Mouse (Mus musculus) kidney, embryonic 14.5 days (tissue): Measurements from ENCODE around the gene Rpl10. TPM values are rescaled to one million over a fixed set of nuclear protein-coding genes. Genes with fewer than 3 reads are reported as not detected.

Experiments
- ATAC-seq: fragments of 200-750 bp; cut with Nextera tagmentation; 2 replicates; pipeline ENCODE4 v1.8.0; 2017; ENCODE audit warnings: moderate number of reproducible peaks, mild to moderate bottlenecking, moderate TSS enrichment, moderate library complexity; ENCODE audit not compliant: low FRiP score, low TSS enrichment
- H3K27ac ChIP-seq: fragments of 300-500 bp; sonication (generic); 2 replicates; pipeline ENCODE4 v1.5.1; 2014; ENCODE audit warnings: low read depth, mild to moderate bottlenecking, low read length, moderate library complexity, mixed read lengths
- H3K27me3 ChIP-seq: fragments of 300-500 bp; sonication (generic); 2 replicates; pipeline ENCODE4 v1.6.1; 2014; ENCODE audit warnings: mild to moderate bottlenecking, low read length; ENCODE audit not compliant: control insufficient read depth, insufficient read depth
- H3K36me3 ChIP-seq: fragments of 300-500 bp; sonication (generic); 2 replicates; pipeline ENCODE4 v1.6.1; 2014; ENCODE audit warnings: low read length, mixed read lengths; ENCODE audit not compliant: control insufficient read depth, insufficient read depth
- H3K4me1 ChIP-seq: fragments of 300-500 bp; sonication (generic); 2 replicates; pipeline ENCODE4 v1.6.1; 2014; ENCODE audit warnings: low read length, mixed read lengths; ENCODE audit not compliant: control insufficient read depth, insufficient read depth
- H3K4me2 ChIP-seq: fragments of 300-500 bp; sonication (generic); replicated peaks from 2 replicates; pipeline ENCODE4 v1.6.1; 2014; ENCODE audit warnings: low read depth, mild to moderate bottlenecking, low read length
- H3K4me3 ChIP-seq: fragments of 300-500 bp; sonication (generic); 2 replicates; pipeline ENCODE4 v1.5.1; 2014; ENCODE audit warnings: mild to moderate bottlenecking, low read length
- H3K9ac ChIP-seq: fragments of 300-500 bp; sonication (generic); 2 replicates; pipeline ENCODE4 v1.6.1; 2014; ENCODE audit warnings: low read depth, mild to moderate bottlenecking, low read length, moderate library complexity
- H3K9me3 ChIP-seq: fragments of 300-500 bp; sonication (generic); 2 replicates; pipeline ENCODE4 v1.6.1; 2016; ENCODE audit warnings: low read length; ENCODE audit not compliant: control insufficient read depth
- WGBS: fragments of 180-500 bp; shearing (Covaris S2); extraction: QIAGEN DNeasy Blood & Tissue Kit; methylation state at CpG from one replicate; pipeline ENCODE4 v1.1.7; 2014; 5-methylcytosine and 5-hydroxymethylcytosine counted together
- polyA plus RNA-seq: library from polyadenylated mRNA; unstranded; fragments of >200 nt; fragmentation: Nextera tagmentation; extraction: Ambion mirVana; gene quantifications from 2 replicates; pipeline ENCODE4 v1.2.1, GENCODE M21; 2014

Rpl10 gene
- polyA plus RNA-seq, result 941 and 1,115 TPM in 2 replicates

DNA sequence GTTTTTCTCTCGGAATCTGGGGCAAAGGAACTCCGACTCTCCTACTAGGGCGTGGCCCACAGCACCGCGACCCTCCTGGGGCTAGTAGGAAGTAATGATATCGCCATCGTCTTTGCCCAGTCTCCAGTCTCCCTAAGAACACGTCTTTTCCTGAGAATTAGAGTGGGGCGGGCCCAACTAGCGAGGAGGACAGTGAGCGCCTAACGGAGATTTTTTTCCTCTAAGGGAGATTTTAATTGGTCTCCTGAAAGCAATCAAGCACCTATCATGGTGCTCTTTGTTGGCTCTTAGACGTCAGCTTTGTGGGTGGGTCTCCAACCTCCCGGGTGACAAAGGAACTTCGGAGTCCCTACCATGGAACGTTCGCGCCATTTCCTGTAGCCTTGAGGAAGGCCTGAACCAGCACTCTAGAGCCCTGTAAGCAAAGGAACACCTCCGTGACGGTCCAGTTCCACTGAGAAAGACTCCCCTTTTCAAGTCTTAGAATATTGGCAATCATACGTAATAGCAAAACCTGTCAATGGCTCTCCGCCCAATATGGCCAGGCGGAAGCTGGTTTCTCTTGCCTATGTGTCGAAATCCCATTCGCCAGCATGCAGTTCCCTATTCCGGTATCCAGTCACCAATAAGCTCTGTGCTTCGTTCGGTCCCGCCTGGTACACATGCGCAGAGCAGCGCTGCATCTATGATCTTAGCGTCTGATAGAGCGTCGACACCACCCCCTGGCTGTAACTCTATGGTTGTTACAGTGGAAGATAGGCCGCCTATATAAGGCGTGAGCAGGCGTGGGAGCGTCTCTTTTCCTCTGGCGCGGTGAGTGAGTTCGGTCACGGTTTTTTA is at the start of gene Rpl10:
TSS of gene Rpl10 (plus strand) at position 751 of the 840 bp plus-strand sequence.
- H3K27me3 ChIP-seq, result no peaks in the 10 kb centered on the region
- 25% methylated on average over 42 of the region's 42 CpGs for WGBS
- peaks cover 9% of the 10 kb centered on the region; the same call in 1 of the 2 replicates for H3K36me3 ChIP-seq
- H3K4me2 ChIP-seq, result peak within 1 kb of the TSS; percentile 46
- H3K27ac ChIP-seq, result peak within 1 kb of the TSS; percentile 91
- no peaks in the 10 kb centered on the region for H3K4me1 ChIP-seq
- H3K9ac ChIP-seq, result peak within 1 kb of the TSS; percentile 81
- ATAC-seq, result peak; percentile 92
- H3K9me3 ChIP-seq, result no peaks in the 10 kb centered on the region
- peak within 1 kb of the TSS; percentile 62 for H3K4me3 ChIP-seq

DNA sequence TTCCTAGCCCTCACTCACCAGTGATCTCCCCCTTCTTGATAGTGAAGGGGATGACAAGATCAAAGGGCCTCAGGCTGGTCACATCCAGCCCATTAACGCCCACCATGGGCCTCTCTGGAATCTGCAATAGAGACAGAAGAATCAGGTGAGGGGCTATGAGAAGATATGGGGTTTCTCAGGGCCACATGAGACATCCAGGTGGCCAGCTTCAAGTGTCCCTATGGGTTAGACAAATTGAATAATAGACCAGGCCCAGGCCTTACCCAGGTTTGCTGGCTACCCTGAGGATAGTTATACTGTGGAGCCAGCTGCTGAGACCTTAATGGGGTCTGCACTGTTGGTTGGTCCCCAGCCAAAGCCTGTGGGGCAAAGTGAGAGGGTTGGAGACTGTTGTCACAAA is 40.6 kb upstream of the Rpl10 start:
- ATAC-seq, result no peak
- Histone ChIP-seq H3K4me1 (no peaks in the 10 kb centered on the region), H3K9ac (no peak overlapping the region), H3K27ac (no peak overlapping the region), H3K36me3 (peaks cover 98% of the 10 kb centered on the region), H3K9me3 (no peaks in the 10 kb centered on the region), H3K4me2 (no peak overlapping the region), H3K27me3 (no peaks in the 10 kb centered on the region), H3K4me3 (no peak overlapping the region)
- 75% methylated on average over 1 of the region's 1 CpGs for WGBS

DNA sequence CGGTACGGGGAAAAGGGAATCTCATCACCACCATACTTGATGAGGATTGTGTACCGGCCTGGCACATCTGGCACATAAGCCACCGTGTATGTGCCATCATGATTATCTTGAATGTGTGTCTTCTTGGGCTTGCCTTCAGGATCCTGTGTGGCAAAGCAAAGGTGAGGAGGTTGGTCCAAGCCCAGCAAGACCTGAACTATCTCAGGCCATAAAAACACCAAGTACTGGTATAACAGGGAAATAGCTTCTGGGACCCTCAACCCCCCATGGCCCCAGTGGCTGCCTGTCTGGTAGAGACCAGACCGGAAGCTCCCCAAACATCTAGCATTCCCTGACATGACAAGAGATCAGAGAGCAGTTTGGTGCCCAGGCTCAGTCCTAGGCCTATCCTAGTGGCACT is 37.4 kb upstream of the Rpl10 start:
- H3K4me2 ChIP-seq, result no peak overlapping the region
- no peak overlapping the region for H3K27ac ChIP-seq
- no peaks in the 10 kb centered on the region for H3K9me3 ChIP-seq
- WGBS, result 86% methylated on average over 5 of the region's 5 CpGs
- peaks cover 93% of the 10 kb centered on the region for H3K36me3 ChIP-seq
- no peaks in the 10 kb centered on the region for H3K4me1 ChIP-seq
- H3K27me3 ChIP-seq, result no peaks in the 10 kb centered on the region
- ATAC-seq, result no peak
- H3K9ac ChIP-seq, result no peak overlapping the region
- H3K4me3 ChIP-seq, result no peak overlapping the region

DNA sequence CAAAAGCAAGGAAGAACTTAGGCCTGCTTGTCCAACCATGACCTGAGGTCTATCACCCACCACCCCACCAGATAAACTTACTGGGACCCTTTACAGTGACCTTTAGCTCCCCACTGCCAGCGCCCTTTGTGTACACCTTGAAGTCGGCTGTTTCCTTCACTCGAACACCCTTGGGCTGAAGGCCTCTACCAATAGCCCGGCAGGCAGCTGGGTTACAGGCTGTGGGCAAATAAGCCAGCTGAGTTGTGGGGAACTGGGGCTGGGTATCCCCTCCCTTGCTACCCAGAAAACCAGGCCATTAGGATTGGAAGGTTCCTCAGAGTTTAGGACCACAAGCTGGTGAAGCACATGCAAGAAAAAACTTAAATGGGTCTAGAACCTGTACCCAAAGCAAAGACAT is 30.3 kb upstream of the Rpl10 start:
- H3K4me3 ChIP-seq, result no peak overlapping the region
- 95% methylated on average over 4 of the region's 4 CpGs for WGBS
- no peak overlapping the region for H3K9ac ChIP-seq

DNA sequence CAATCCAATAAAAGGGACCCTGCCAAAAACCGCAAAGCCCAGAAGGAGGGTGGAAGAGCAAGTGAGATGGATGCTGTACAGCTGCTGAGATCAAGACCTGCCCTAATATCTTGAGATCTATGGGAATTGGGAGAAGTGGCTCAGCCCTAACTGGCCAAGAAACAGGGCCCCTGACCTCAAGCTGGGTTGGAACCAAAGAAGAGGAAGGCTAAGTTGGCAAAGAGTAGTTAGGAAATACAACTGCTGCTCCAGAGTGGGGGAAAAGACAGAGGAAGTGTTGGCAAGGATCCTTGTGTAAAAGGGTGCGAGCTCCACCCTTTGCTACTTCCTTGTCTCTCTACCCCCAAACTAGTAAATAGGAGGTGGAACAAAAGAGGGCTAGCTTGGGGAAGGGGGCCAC is 27.2 kb upstream of the Rpl10 start:
- ATAC-seq, result no peak
- no peak overlapping the region for H3K9ac ChIP-seq
- 88% methylated on average over 2 of the region's 2 CpGs for WGBS

More for the DNA sequence above, 30.3 kb upstream of the Rpl10 start:
- ATAC-seq, result no peak
- no peaks in the 10 kb centered on the region for H3K27me3 ChIP-seq
- no peak overlapping the region for H3K4me2 ChIP-seq
- H3K9me3 ChIP-seq, result no peaks in the 10 kb centered on the region
- no peaks in the 10 kb centered on the region for H3K4me1 ChIP-seq
- peaks cover 73% of the 10 kb centered on the region for H3K36me3 ChIP-seq
- no peak overlapping the region for H3K27ac ChIP-seq

DNA sequence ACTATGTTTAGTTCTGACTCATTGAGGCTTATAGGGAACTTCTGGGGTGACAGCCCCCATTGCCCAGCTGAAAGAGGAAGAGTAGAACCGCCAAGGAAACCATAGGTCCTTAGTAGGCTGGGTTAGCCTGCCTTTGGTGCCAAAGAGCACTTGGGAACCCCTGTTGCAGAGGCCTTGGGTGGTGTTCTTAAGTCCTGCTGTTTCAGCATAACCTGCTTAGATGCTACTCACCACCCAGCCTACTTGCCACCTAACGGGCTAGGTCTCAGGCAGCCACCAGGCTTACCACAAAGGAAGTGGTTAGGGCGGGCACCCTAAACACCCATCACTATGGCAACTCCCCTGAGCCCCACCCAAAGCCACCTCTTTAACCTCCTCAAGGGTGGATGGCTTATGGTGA is 26.8 kb upstream of the Rpl10 start:
- H3K27me3 ChIP-seq, result no peaks in the 10 kb centered on the region
- no peaks in the 10 kb centered on the region for H3K9me3 ChIP-seq
- H3K36me3 ChIP-seq, result peaks cover 45% of the 10 kb centered on the region
- WGBS, result 63% methylated on average over 3 of the region's 3 CpGs
- H3K9ac ChIP-seq, result peak overlapping the region; percentile 51; the same call in 1 of the 2 replicates
- peak overlapping the region; percentile 60 for H3K4me3 ChIP-seq
- H3K27ac ChIP-seq, result no peak overlapping the region
- H3K4me1 ChIP-seq, result no peaks in the 10 kb centered on the region
- no peak for ATAC-seq
- peak overlapping the region; percentile 52 for H3K4me2 ChIP-seq

More for the DNA sequence above, 27.2 kb upstream of the Rpl10 start:
- Histone ChIP-seq H3K27ac (no peak overlapping the region), H3K27me3 (no peaks in the 10 kb centered on the region), H3K4me2 (peak overlapping the region; percentile 52), H3K36me3 (peaks cover 48% of the 10 kb centered on the region), H3K4me3 (peak overlapping the region; percentile 60), H3K4me1 (no peaks in the 10 kb centered on the region), H3K9me3 (no peaks in the 10 kb centered on the region)

DNA sequence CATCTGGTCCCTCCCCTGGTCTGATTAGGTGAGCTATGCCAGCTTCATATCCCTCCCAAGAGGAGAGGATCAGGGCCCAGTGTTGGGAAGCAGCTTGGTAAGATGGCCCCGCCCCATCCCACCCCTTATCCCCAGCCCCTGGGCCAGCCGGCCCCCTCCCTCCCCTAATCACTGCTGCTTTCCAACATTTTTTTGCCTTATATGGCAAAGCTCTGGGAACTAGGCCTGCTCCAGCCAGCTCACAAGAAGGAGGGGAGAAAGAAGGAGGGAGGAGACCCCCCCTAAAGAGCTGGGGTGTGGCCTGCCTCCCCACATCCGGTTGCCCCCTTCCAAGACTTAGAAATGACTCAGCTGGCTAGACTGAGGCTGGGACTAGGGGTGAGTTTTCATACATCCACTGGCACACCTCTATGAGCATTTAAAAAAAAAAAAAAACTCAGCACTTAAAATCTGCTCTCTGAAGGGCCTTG is 26.0 kb upstream of the Rpl10 start:
- peak; percentile 60 for ATAC-seq
- H3K4me1 ChIP-seq, result no peaks in the 10 kb centered on the region
- peak overlapping the region; percentile 86; the same call in 1 of the 2 replicates for H3K27ac ChIP-seq
- H3K36me3 ChIP-seq, result peaks cover 37% of the 10 kb centered on the region
- H3K9ac ChIP-seq, result peak overlapping the region; percentile 74
- peak overlapping the region; percentile 52 for H3K4me2 ChIP-seq
- 12% methylated on average over 3 of the region's 3 CpGs for WGBS
- peak overlapping the region; percentile 60 for H3K4me3 ChIP-seq
- no peaks in the 10 kb centered on the region for H3K27me3 ChIP-seq
- no peaks in the 10 kb centered on the region for H3K9me3 ChIP-seq

DNA sequence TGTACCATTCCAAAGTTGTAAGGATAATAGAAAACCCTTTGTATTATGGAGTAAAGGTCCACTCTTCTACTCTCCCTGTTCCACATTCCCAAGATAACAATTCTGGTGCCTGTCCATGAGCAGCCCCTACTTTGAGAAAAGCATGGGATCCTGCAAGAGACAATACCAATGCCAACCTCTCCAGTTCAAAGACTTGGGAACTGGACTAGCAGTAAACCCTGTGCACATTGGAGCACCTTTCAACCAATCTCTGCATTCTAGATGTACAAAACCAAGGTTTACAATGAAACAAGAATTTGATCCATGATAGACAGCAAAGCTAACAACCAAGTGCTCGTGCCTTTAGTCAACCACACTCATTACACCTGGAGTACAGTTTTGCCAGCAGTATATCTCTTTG is 25.5 kb upstream of the Rpl10 start:
- ATAC-seq, result no peak
- no peaks in the 10 kb centered on the region for H3K4me1 ChIP-seq
- H3K9ac ChIP-seq, result peak overlapping the region; percentile 74
- H3K36me3 ChIP-seq, result peaks cover 32% of the 10 kb centered on the region
- WGBS, result 26% methylated on average over 1 of the region's 1 CpGs
- H3K4me3 ChIP-seq, result peak overlapping the region; percentile 60
- H3K27me3 ChIP-seq, result no peaks in the 10 kb centered on the region
- no peaks in the 10 kb centered on the region for H3K9me3 ChIP-seq
- peak overlapping the region; percentile 86 for H3K27ac ChIP-seq
- peak overlapping the region; percentile 52 for H3K4me2 ChIP-seq

DNA sequence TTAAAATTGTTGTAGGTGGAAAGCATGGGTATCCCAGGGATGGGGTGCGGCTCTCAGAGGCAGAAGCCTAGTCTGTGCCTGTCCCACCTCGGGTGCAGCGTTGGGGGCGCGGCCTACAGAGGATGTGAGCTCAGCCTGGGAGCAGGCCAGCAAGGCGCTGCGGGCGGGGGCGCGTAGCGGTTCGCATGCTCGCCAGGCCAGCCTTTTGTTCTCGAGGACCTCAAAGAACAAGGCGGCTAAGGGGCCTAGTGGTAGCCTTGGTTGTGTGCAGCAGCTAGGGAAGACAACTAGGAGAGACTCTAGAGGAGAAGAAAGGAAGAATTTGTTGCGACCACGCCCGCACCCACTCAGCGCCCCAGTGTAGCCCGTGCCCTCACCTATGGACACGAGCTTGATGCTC is 24.9 kb upstream of the Rpl10 start:
- Histone ChIP-seq H3K27me3 (no peaks in the 10 kb centered on the region), H3K4me1 (no peaks in the 10 kb centered on the region), H3K9me3 (no peaks in the 10 kb centered on the region), H3K36me3 (peaks cover 26% of the 10 kb centered on the region), H3K9ac (peak overlapping the region; percentile 74), H3K4me3 (peak overlapping the region; percentile 60), H3K27ac (peak overlapping the region; percentile 86), H3K4me2 (peak overlapping the region; percentile 52)
- 39% methylated on average over 21 of the region's 21 CpGs for WGBS
- ATAC-seq, result peak; percentile 43; the same call in 1 of the 2 replicates
